Mouse (Mus musculus) liver, embryonic 15.5 days (tissue): ENCODE data around the gene Rtn4rl1. TPM values are rescaled to one million over a fixed set of nuclear protein-coding genes. Genes with fewer than 3 reads are reported as not detected.

Experiments used
- ATAC-seq: fragments of 200-750 bp; cut with Nextera tagmentation; 2 replicates; pipeline ENCODE4 v1.8.0; 2017; ENCODE audit warnings: moderate number of reproducible peaks, mild to moderate bottlenecking, moderate library complexity; ENCODE audit not compliant: insufficient read depth
- H3K27ac ChIP-seq: fragments of 300-500 bp; sonication (generic); replicated peaks from 2 replicates; pipeline ENCODE4 v1.5.1; 2015; ENCODE audit warnings: mild to moderate bottlenecking, inconsistent platforms
- H3K27me3 ChIP-seq: fragments of 300-500 bp; sonication (generic); 2 replicates; pipeline ENCODE4 v1.6.1; 2015; ENCODE audit warnings: mild to moderate bottlenecking, inconsistent platforms
- H3K36me3 ChIP-seq: fragments of 300-500 bp; sonication (generic); replicated peaks from 2 replicates; pipeline ENCODE4 v1.6.1; 2015; ENCODE audit warnings: moderate library complexity, mild to moderate bottlenecking, inconsistent platforms
- H3K4me1 ChIP-seq: fragments of 300-500 bp; sonication (generic); replicated peaks from 2 replicates; pipeline ENCODE4 v1.6.1; 2015; ENCODE audit warnings: inconsistent platforms
- H3K4me2 ChIP-seq: fragments of 300-500 bp; sonication (generic); 2 replicates; pipeline ENCODE4 v1.6.1; 2015; ENCODE audit warnings: moderate library complexity, mild to moderate bottlenecking, inconsistent platforms
- H3K4me3 ChIP-seq: fragments of 300-500 bp; sonication (generic); replicated peaks from 2 replicates; pipeline ENCODE4 v1.5.1; 2015; ENCODE audit warnings: mild to moderate bottlenecking, inconsistent platforms
- H3K9ac ChIP-seq: fragments of 300-500 bp; sonication (generic); 2 replicates; pipeline ENCODE4 v1.6.1; 2015; ENCODE audit warnings: moderate library complexity, mild to moderate bottlenecking, inconsistent platforms
- H3K9me3 ChIP-seq: fragments of 300-500 bp; sonication (generic); replicated peaks from 2 replicates; pipeline ENCODE4 v1.6.1; 2016; ENCODE audit warnings: inconsistent platforms
- WGBS: fragments of 180-500 bp; shearing (Covaris S2); methylation state at CpG from one replicate; pipeline ENCODE4 v1.1.7; 2015; ENCODE audit warnings: mixed read lengths; ENCODE audit not compliant: insufficient replicate concordance; 5-methylcytosine and 5-hydroxymethylcytosine counted together
- microRNA counts: library from miRNA; unstranded; fragments of <30 nt; microRNA quantifications from one replicate; lab custom pipeline; 2016
- microRNA-seq: library from miRNA; unstranded; fragments of <30 nt; microRNA quantifications from one replicate; pipeline ENCODE4, GENCODE M21; 2016
- polyA plus RNA-seq: library from polyadenylated mRNA; unstranded; fragments of >200 nt; fragmentation: Nextera tagmentation; extraction: Ambion mirVana; gene quantifications from 2 replicates; pipeline ENCODE4 v1.2.1, GENCODE M21; 2015

Rtn4rl1 gene
- polyA plus RNA-seq, 1 experiment from 2014 or later: 0.88 TPM

GRCm38 (mm10) chr11:75308650-75309049 lies 115.1 kb downstream of the Rtn4rl1 start:
- Histone ChIP-seq H3K36me3 (peaks cover 98% of the 10 kb centered on the region), H3K9me3 (no peaks in the 10 kb centered on the region)
- 86% methylated on average over 4 of the region's 4 CpGs for WGBS

GRCm38 (mm10) chr11:75310813-75311212 lies 117.2 kb downstream of the Rtn4rl1 start:
- no peak for ATAC-seq
- H3K27me3 ChIP-seq: no peaks in the 10 kb centered on the region
- no peak overlapping the region for H3K4me3 ChIP-seq
- no peak overlapping the region for H3K9ac ChIP-seq
- H3K4me2 ChIP-seq: no peak overlapping the region
- WGBS: 83% methylated on average over 8 of the region's 8 CpGs
- no peaks in the 10 kb centered on the region for H3K9me3 ChIP-seq
- no peak overlapping the region for H3K27ac ChIP-seq
- H3K36me3 ChIP-seq: peaks cover 99% of the 10 kb centered on the region
- H3K4me1 ChIP-seq: peaks cover 14% of the 10 kb centered on the region

More at GRCm38 (mm10) chr11:75308650-75309049, 115.1 kb downstream of the Rtn4rl1 start:
- no peak overlapping the region for H3K9ac ChIP-seq
- no peak overlapping the region for H3K27ac ChIP-seq
- H3K4me3 ChIP-seq: no peak overlapping the region
- peaks cover 11% of the 10 kb centered on the region for H3K4me1 ChIP-seq
- no peak overlapping the region for H3K4me2 ChIP-seq
- H3K27me3 ChIP-seq: no peaks in the 10 kb centered on the region
- no peak for ATAC-seq

GRCm38 (mm10) chr11:75311751-75312150 lies 118.2 kb downstream of the Rtn4rl1 start:
- no peak overlapping the region for H3K4me2 ChIP-seq
- 90% methylated on average over 6 of the region's 6 CpGs for WGBS
- no peak for ATAC-seq
- no peak overlapping the region for H3K4me3 ChIP-seq
- H3K36me3 ChIP-seq: peaks cover 97% of the 10 kb centered on the region
- H3K27ac ChIP-seq: no peak overlapping the region
- H3K27me3 ChIP-seq: no peaks in the 10 kb centered on the region
- no peak overlapping the region for H3K9ac ChIP-seq
- H3K4me1 ChIP-seq: peaks cover 13% of the 10 kb centered on the region
- H3K9me3 ChIP-seq: no peaks in the 10 kb centered on the region

GRCm38 (mm10) chr11:75313834-75314233 lies 120.3 kb downstream of the Rtn4rl1 start:
- H3K4me2 ChIP-seq: no peak overlapping the region
- H3K27ac ChIP-seq: no peak overlapping the region
- no peak overlapping the region for H3K9ac ChIP-seq
- no peak overlapping the region for H3K4me3 ChIP-seq
- H3K4me1 ChIP-seq: peaks cover 19% of the 10 kb centered on the region
- ATAC-seq: peak; percentile 54; the same call in 1 of the 2 replicates
- WGBS: 39% methylated on average over 8 of the region's 8 CpGs
- H3K27me3 ChIP-seq: no peaks in the 10 kb centered on the region
- H3K9me3 ChIP-seq: no peaks in the 10 kb centered on the region
- H3K36me3 ChIP-seq: peaks cover 97% of the 10 kb centered on the region

MicroRNA genes within 50 kb of the gene (microRNA counts, 519-probe panel; counts per million panel counts)
- microRNA mmu-miR-132 (lab: Ali Mortazavi, UCI) (2,197 counts per million, percentile 32 among the panel's probes with 10 or more counts), microRNA mmu-miR-212 (lab: Ali Mortazavi, UCI) (not detected)

Small RNA genes within 50 kb of the gene (microRNA-seq; reads per million reads assigned to microRNA genes)
- gene Mir132 (139 reads per million, percentile 57 among the genes with 10 or more reads in this experiment), gene Mir212 (9.4 reads per million, percentile 26 among the genes with 10 or more reads in this experiment)

Other genes starting within 250 kb of the Rtn4rl1 start
- gene Hic1, start 24.3 kb upstream of the Rtn4rl1 start, polyA plus RNA-seq: 1.3 and 1.5 TPM in 2 replicates
- 9.2 and 10.2 TPM in 2 replicates for gene Ovca2, start 14.9 kb upstream of the Rtn4rl1 start, polyA plus RNA-seq
- 10.9 and 11.6 TPM in 2 replicates for gene Dph1, start 2.5 kb upstream of the Rtn4rl1 start, polyA plus RNA-seq
- gene Rpa1, start 154.5 kb downstream of the Rtn4rl1 start, polyA plus RNA-seq: 81.9 and 88.4 TPM in 2 replicates
- 3.4 and 4.0 TPM in 2 replicates for gene Smyd4, start 154.7 kb downstream of the Rtn4rl1 start, polyA plus RNA-seq
- 265 and 279 TPM in 2 replicates for gene Serpinf1, start 228.9 kb downstream of the Rtn4rl1 start, polyA plus RNA-seq
- gene Serpinf2, start 245.8 kb downstream of the Rtn4rl1 start, polyA plus RNA-seq: 631 and 714 TPM in 2 replicates